Mouse (Mus musculus): ENCODE measurements at regions not wholly inside any gene's neighbourhood (a gene's known extent, or its start where the extent isn't known, plus 50 kb on each side); places are given as distances from the start of the nearest gene placed in this dataset.

- Histone ChIP-seq H3K4me3 (ENCODE audit: low read depth, low read length) (no peak overlapping the region), H3K27ac (ENCODE audit: low read depth, low read length) (no peak overlapping the region), H3K36me3 (ENCODE audit: control insufficient read depth, insufficient read depth, low read length) (no peaks in the 10 kb centered on the region), H3K9me3 (replicated peaks; ENCODE audit: control insufficient read depth, low read length) (no peaks in the 10 kb centered on the region), H3K4me2 (ENCODE audit: low read length) (no peak overlapping the region), H3K27me3 (replicated peaks; ENCODE audit: control insufficient read depth, insufficient read depth, low read length) (no peaks in the 10 kb centered on the region), H3K4me1 (ENCODE audit: control insufficient read depth, insufficient read depth, low read length) (no peaks in the 10 kb centered on the region), H3K9ac (ENCODE audit: low read length) (no peak overlapping the region)
- WGBS = 70% methylated on average over 5 of the region's 5 CpGs
- DNase-seq (ENCODE audit: low spot score) (no peak), ATAC-seq (no peak)
These were observed 155.7 kb downstream of the Dkk1 start for GRCm38 (mm10) chr19:30393791-30394190.

- DNase-seq (ENCODE audit: low spot score) = no peak
- H3K4me3 ChIP-seq (ENCODE audit: low read depth, low read length) = no peak overlapping the region
- H3K27me3 ChIP-seq (replicated peaks; ENCODE audit: control insufficient read depth, insufficient read depth, low read length) = no peaks in the 10 kb centered on the region
- WGBS = 66% methylated on average over 6 of the region's 6 CpGs
- no peaks in the 10 kb centered on the region for H3K4me1 ChIP-seq (ENCODE audit: control insufficient read depth, insufficient read depth, low read length)
- no peak for ATAC-seq
- H3K9me3 ChIP-seq (replicated peaks; ENCODE audit: control insufficient read depth, low read length) = no peaks in the 10 kb centered on the region
- no peaks in the 10 kb centered on the region for H3K36me3 ChIP-seq (ENCODE audit: control insufficient read depth, insufficient read depth, low read length)
- no peak overlapping the region for H3K4me2 ChIP-seq (ENCODE audit: low read length)
- no peak overlapping the region for H3K27ac ChIP-seq (ENCODE audit: low read depth, low read length)
- no peak overlapping the region for H3K9ac ChIP-seq (ENCODE audit: low read length)
These were observed 142.5 kb downstream of the Dkk1 start for GRCm38 (mm10) chr19:30406943-30407342.

- 3% methylated on average over 10 of the region's 10 CpGs for WGBS
- no peaks in the 10 kb centered on the region for H3K4me1 ChIP-seq (ENCODE audit: control insufficient read depth, insufficient read depth, low read length)
These were observed 129.7 kb downstream of the Dkk1 start for GRCm38 (mm10) chr19:30419556-30420280.

GRCm38 (mm10) chr19:30425627-30426026, 123.8 kb downstream of the Dkk1 start:
- no peak overlapping the region for H3K4me3 ChIP-seq (ENCODE audit: low read depth, low read length)
- no peak for ATAC-seq
- H3K9me3 ChIP-seq (replicated peaks; ENCODE audit: control insufficient read depth, low read length) = no peaks in the 10 kb centered on the region
- H3K4me1 ChIP-seq (ENCODE audit: control insufficient read depth, insufficient read depth, low read length) = no peaks in the 10 kb centered on the region; the same call in 1 of the 2 replicates
- 83% methylated on average over 2 of the region's 2 CpGs for WGBS
- H3K27ac ChIP-seq (ENCODE audit: low read depth, low read length) = no peak overlapping the region
- no peak for DNase-seq (ENCODE audit: low spot score)
- no peaks in the 10 kb centered on the region for H3K36me3 ChIP-seq (ENCODE audit: control insufficient read depth, insufficient read depth, low read length)
- no peak overlapping the region for H3K4me2 ChIP-seq (ENCODE audit: low read length)
- no peaks in the 10 kb centered on the region for H3K27me3 ChIP-seq (replicated peaks; ENCODE audit: control insufficient read depth, insufficient read depth, low read length)
- H3K9ac ChIP-seq (ENCODE audit: low read length) = no peak overlapping the region

More at GRCm38 (mm10) chr19:30419556-30420280, 129.7 kb downstream of the Dkk1 start:
- Histone ChIP-seq H3K27me3 (replicated peaks; ENCODE audit: control insufficient read depth, insufficient read depth, low read length) (no peaks in the 10 kb centered on the region), H3K9me3 (replicated peaks; ENCODE audit: control insufficient read depth, low read length) (no peaks in the 10 kb centered on the region), H3K4me3 (ENCODE audit: low read depth, low read length) (no peak overlapping the region), H3K4me2 (ENCODE audit: low read length) (peak overlapping the region; percentile 9; the same call in 1 of the 2 replicates), H3K27ac (ENCODE audit: low read depth, low read length) (no peak overlapping the region), H3K36me3 (ENCODE audit: control insufficient read depth, insufficient read depth, low read length) (no peaks in the 10 kb centered on the region), H3K9ac (ENCODE audit: low read length) (no peak overlapping the region)
- peak; percentile 86 for ATAC-seq
- peak; percentile 75 for DNase-seq (ENCODE audit: low spot score)

- no peak overlapping the region for H3K9ac ChIP-seq (ENCODE audit: low read length)
- no peaks in the 10 kb centered on the region for H3K27me3 ChIP-seq (replicated peaks; ENCODE audit: control insufficient read depth, insufficient read depth, low read length)
- no peak overlapping the region for H3K4me3 ChIP-seq (ENCODE audit: low read depth, low read length)
- H3K36me3 ChIP-seq (ENCODE audit: control insufficient read depth, insufficient read depth, low read length) = no peaks in the 10 kb centered on the region
- H3K27ac ChIP-seq (ENCODE audit: low read depth, low read length) = no peak overlapping the region
- no peak overlapping the region for H3K4me2 ChIP-seq (ENCODE audit: low read length)
- no peak for ATAC-seq
- H3K9me3 ChIP-seq (replicated peaks; ENCODE audit: control insufficient read depth, low read length) = no peaks in the 10 kb centered on the region
- no peak for DNase-seq (ENCODE audit: low spot score)
- 0% methylated on average over 2 of the region's 2 CpGs for WGBS
- H3K4me1 ChIP-seq (ENCODE audit: control insufficient read depth, insufficient read depth, low read length) = no peaks in the 10 kb centered on the region; the same call in 1 of the 2 replicates
These were observed 122.0 kb downstream of the Dkk1 start for GRCm38 (mm10) chr19:30427484-30427883.

GRCm38 (mm10) chr19:30433141-30433540, 116.3 kb downstream of the Dkk1 start:
- Histone ChIP-seq H3K4me2 (ENCODE audit: low read length) (no peak overlapping the region), H3K9me3 (replicated peaks; ENCODE audit: control insufficient read depth, low read length) (no peaks in the 10 kb centered on the region), H3K36me3 (ENCODE audit: control insufficient read depth, insufficient read depth, low read length) (no peaks in the 10 kb centered on the region), H3K9ac (ENCODE audit: low read length) (no peak overlapping the region), H3K4me3 (ENCODE audit: low read depth, low read length) (no peak overlapping the region), H3K4me1 (ENCODE audit: control insufficient read depth, insufficient read depth, low read length) (no peaks in the 10 kb centered on the region), H3K27me3 (replicated peaks; ENCODE audit: control insufficient read depth, insufficient read depth, low read length) (no peaks in the 10 kb centered on the region), H3K27ac (ENCODE audit: low read depth, low read length) (no peak overlapping the region)
- 90% methylated on average over 1 of the region's 1 CpGs for WGBS
- DNase-seq (ENCODE audit: low spot score) (no peak), ATAC-seq (no peak)

- Histone ChIP-seq H3K36me3 (ENCODE audit: control insufficient read depth, insufficient read depth, low read length) (no peaks in the 10 kb centered on the region), H3K4me3 (ENCODE audit: low read depth, low read length) (no peak overlapping the region), H3K4me2 (ENCODE audit: low read length) (no peak overlapping the region), H3K9ac (ENCODE audit: low read length) (no peak overlapping the region), H3K4me1 (ENCODE audit: control insufficient read depth, insufficient read depth, low read length) (no peaks in the 10 kb centered on the region), H3K27me3 (replicated peaks; ENCODE audit: control insufficient read depth, insufficient read depth, low read length) (no peaks in the 10 kb centered on the region), H3K9me3 (replicated peaks; ENCODE audit: control insufficient read depth, low read length) (no peaks in the 10 kb centered on the region), H3K27ac (ENCODE audit: low read depth, low read length) (no peak overlapping the region)
- 80% methylated on average over 12 of the region's 12 CpGs for WGBS
- DNase-seq (ENCODE audit: low spot score) (no peak), ATAC-seq (no peak)
These were observed 114.3 kb downstream of the Dkk1 start for GRCm38 (mm10) chr19:30435054-30435738.

- no peak overlapping the region for H3K27ac ChIP-seq (ENCODE audit: low read depth, low read length)
- DNase-seq (ENCODE audit: low spot score) (peak; percentile 25), ATAC-seq (no peak)
- no peaks in the 10 kb centered on the region for H3K36me3 ChIP-seq (ENCODE audit: control insufficient read depth, insufficient read depth, low read length)
- H3K9ac ChIP-seq (ENCODE audit: low read length) = no peak overlapping the region
- no peaks in the 10 kb centered on the region for H3K4me1 ChIP-seq (ENCODE audit: control insufficient read depth, insufficient read depth, low read length)
- H3K4me3 ChIP-seq (ENCODE audit: low read depth, low read length) = no peak overlapping the region
- no peaks in the 10 kb centered on the region for H3K27me3 ChIP-seq (replicated peaks; ENCODE audit: control insufficient read depth, insufficient read depth, low read length)
- no peaks in the 10 kb centered on the region for H3K9me3 ChIP-seq (replicated peaks; ENCODE audit: control insufficient read depth, low read length)
- no peak overlapping the region for H3K4me2 ChIP-seq (ENCODE audit: low read length)
- 89% methylated on average over 13 of the region's 13 CpGs for WGBS
These were observed 98.5 kb downstream of the Dkk1 start for GRCm38 (mm10) chr19:30450869-30451542.

GRCm38 (mm10) chr19:30451543-30451920, 97.9 kb downstream of the Dkk1 start:
- DNase-seq (ENCODE audit: low spot score) (no peak), ATAC-seq (no peak)
- no peaks in the 10 kb centered on the region for H3K9me3 ChIP-seq (replicated peaks; ENCODE audit: control insufficient read depth, low read length)
- no peak overlapping the region for H3K9ac ChIP-seq (ENCODE audit: low read length)
- H3K4me3 ChIP-seq (ENCODE audit: low read depth, low read length) = no peak overlapping the region
- no peaks in the 10 kb centered on the region for H3K27me3 ChIP-seq (replicated peaks; ENCODE audit: control insufficient read depth, insufficient read depth, low read length)
- 78% methylated on average over 8 of the region's 8 CpGs for WGBS
- H3K27ac ChIP-seq (ENCODE audit: low read depth, low read length) = no peak overlapping the region
- H3K4me2 ChIP-seq (ENCODE audit: low read length) = no peak overlapping the region
- H3K4me1 ChIP-seq (ENCODE audit: control insufficient read depth, insufficient read depth, low read length) = no peaks in the 10 kb centered on the region
- H3K36me3 ChIP-seq (ENCODE audit: control insufficient read depth, insufficient read depth, low read length) = no peaks in the 10 kb centered on the region
